ENCODE assay signal across 24 mouse cellular contexts in genomic region chr16:33288536-33288935, GRCm38 (mm10).
"Had no signal": no experiment of that assay in that cellular context is flagged by ENCODE, and none has a peak within 500 bp of the region (broad histone marks: within the 10 kb centered on the region; RNA-seq: fewer than 3 reads in every experiment).

No protein-coding gene starts in this region.

- H3K4me2 ChIP-seq: heart, embryonic 13.5 days; heart, embryonic 15.5 days; hindbrain, embryonic 13.5 days; intestine, embryonic 15.5 days; limb, embryonic 13.5 days; limb, embryonic 15.5 days; liver, embryonic 12.5 days had no signal

- DNase-seq: gastrocnemius, postnatal 14 days; gastrocnemius, postnatal 36 days; heart, adult 11 months; heart, adult 2 months; heart, postnatal 14 days; heart, postnatal 36 days; kidney, adult 18-20 months; kidney, adult 8-10 months; kidney, postnatal 10 days; kidney, postnatal 36 days; layer of hippocampus, adult 9-11 months; layer of hippocampus, postnatal 36 days; left cerebral cortex, postnatal 4 days had no signal

- H3K9ac ChIP-seq: heart, embryonic 13.5 days; heart, embryonic 15.5 days; hindbrain, embryonic 13.5 days; intestine, embryonic 15.5 days; limb, embryonic 13.5 days; limb, embryonic 15.5 days; liver, embryonic 12.5 days; liver, embryonic 14.5 days had no signal

- H3K27me3 ChIP-seq: heart, embryonic 13.5 days; heart, embryonic 15.5 days; hindbrain, embryonic 13.5 days; intestine, embryonic 15.5 days; limb, embryonic 13.5 days; limb, embryonic 15.5 days; liver, embryonic 12.5 days had no signal

- H3K4me1 ChIP-seq: heart, embryonic 15.5 days; hindbrain, embryonic 13.5 days; intestine, embryonic 15.5 days; limb, embryonic 13.5 days; limb, embryonic 15.5 days; liver, embryonic 12.5 days had no signal

- ATAC-seq: hindbrain, embryonic 16.5 days; inflammation-experienced regulatory T-cells, adult 6 months; intestine, embryonic 15.5 days; intestine, postnatal 0 days; liver, embryonic 12.5 days had no signal

- H3K27ac ChIP-seq: heart, adult 2 months; heart, embryonic 13.5 days; heart, embryonic 15.5 days; hindbrain, embryonic 13.5 days; intestine, embryonic 15.5 days; limb, embryonic 13.5 days; limb, embryonic 15.5 days; liver, embryonic 12.5 days; liver, embryonic 14.5 days had no signal

- H3K4me3 ChIP-seq: heart, adult 2 months; heart, embryonic 13.5 days; heart, embryonic 15.5 days; hindbrain, embryonic 13.5 days; intestine, embryonic 15.5 days; limb, embryonic 13.5 days; limb, embryonic 15.5 days; liver, embryonic 12.5 days had no signal

- H3K9me3 ChIP-seq: heart, embryonic 15.5 days; intestine, embryonic 15.5 days; liver, embryonic 12.5 days had no signal
